Mouse (Mus musculus): ENCODE measurements around the gene Fkbpl. TPM values are rescaled to one million over a fixed set of nuclear protein-coding genes. Genes with fewer than 3 reads are reported as not detected.

The Fkbpl gene
- polyA plus RNA-seq (2014; fragmentation: Illumina TruSeq; extraction: RNeasy Lipid Tissue Mini Kit (QIAGEN cat#74804); ENCODE audit: low read depth, low replicate concordance): 119 TPM

GRCm38 (mm10) chr17:34644608-34645007 is at the start of gene Fkbpl:
Fkbpl (plus strand) TSS chr17:34644764.

GRCm38 (mm10) chr17:34597566-34598095 is 46.9 kb upstream of the Fkbpl start, which contains the start of gene Ager:
Ager (plus strand) TSS chr17:34597862.

DNA sequence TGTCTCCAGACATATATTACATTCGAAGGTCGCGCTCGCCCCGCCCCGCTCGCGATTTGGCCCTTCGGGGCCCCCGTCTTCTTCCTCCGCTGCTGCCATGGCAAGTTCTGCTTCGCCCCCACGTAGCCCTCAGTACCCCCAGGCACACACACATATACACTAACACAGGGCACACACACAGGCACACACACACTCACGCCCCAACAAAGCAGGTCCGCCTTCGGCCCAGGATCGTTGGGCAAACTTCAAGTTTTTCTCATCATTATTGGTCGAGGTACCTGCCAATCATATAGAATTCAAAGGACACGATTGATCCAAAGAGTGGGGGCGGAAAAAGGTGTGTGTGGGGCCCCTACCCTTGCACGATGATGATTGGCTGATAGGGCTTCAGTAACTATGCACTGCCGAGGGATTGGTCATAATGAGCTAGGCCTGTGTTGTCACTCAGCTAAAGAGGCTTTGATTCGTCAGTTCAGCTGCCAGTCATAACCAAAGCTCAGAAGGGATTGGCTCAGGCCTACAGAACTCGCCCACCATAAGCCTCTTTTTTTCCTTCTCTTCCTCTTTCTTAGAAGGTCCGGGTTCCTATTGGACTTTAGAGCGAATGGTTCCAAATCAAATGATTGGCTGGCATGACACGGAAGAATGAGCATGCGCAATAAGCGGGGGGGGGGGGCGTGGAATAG is 41.0 kb upstream of the Fkbpl start, which contains the start of gene Rnf5:
Gene Rnf5 (minus strand): TSS at position 316 of the 686 bp plus-strand sequence.

GRCm38 (mm10) chr17:34604061-34604508 is 40.5 kb upstream of the Fkbpl start, which contains the start of gene Agpat1:
Agpat1 (plus strand) TSS chr17:34604262.

DNA sequence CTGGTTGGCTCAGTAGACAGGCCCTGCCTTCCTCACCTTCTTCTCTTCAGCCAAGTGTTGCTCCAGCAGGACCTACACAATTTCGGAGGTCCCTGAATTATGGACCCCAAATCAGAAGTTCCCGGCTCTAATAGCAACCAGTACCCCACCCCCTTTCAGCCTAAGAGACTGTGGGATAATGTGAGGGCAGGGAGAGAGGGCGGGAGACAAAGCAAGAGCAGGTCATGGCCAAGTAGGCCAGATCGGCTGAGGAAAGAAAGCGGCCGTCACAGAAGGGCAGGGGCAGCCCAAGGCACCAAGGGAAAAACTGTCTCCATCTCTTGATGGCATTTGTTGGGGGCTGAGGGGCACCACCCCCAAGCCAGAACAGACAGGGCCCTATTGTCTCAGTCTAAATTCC is 28.7 kb upstream of the Fkbpl start, which contains the start of gene Egfl8:
Gene Egfl8 (minus strand): TSS at position 101 of the 400 bp plus-strand sequence.

GRCm38 (mm10) chr17:34627943-34628643 is 16.5 kb upstream of the Fkbpl start, which contains the start of gene Ppt2:
Ppt2 (minus strand) TSS chr17:34628510.

GRCm38 (mm10) chr17:34629221-34629751 is 15.3 kb upstream of the Fkbpl start, which contains the start of gene Prrt1:
Prrt1 (plus strand) TSS chr17:34629533.

DNA sequence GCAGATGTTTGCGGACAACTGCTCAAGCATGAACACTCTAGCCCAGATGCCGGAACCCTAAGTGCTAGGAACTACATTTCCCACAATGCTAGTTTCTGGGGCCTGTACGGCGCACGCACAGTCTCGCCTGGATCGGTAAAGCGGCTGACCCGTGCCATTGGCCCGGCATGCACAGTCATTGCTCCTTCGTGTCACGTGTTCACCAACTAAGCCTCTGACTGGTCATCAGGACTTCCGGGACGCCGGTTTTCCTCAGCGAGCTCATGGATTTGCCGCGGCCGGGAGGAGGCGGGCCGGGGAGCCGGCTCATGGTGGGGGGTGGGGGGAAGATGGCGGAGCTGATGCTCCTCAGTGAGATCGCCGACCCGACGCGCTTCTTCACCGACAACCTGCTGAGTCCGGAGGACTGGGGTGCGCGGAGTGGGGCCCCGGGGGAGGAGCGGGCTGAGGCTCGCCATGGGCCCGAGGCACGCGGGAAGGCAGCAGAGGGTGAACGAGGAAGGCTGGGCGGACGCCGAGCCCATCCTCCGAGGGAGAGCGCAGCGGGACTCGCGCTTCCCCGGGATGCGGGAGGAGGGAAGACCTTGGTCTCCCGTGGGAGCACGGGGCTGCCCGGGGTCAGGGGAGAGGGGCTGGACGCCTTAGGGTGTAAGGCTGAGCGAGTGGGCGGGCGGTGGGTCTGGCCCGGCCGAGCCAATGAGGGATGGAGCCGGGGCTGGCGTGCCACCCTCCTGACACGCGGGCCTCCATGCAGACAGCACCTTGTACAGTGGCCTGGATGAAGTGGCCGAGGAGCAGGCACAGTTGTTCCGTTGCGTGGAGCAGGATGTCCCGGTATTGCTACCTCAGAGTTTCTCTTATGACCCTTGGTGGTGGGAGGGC is 2.6 kb downstream of the Fkbpl start, which contains the start of gene Atf6b:
Gene Atf6b (plus strand): TSS at position 241 of the 882 bp plus-strand sequence.

GRCm38 (mm10) chr17:34670235-34670634 is 25.7 kb downstream of the Fkbpl start, which contains the start of gene Tnxb:
Tnxb (plus strand) TSS chr17:34670535.

Other genes with a start within 250 kb of the Fkbpl start
- 1,880 TPM for gene BC051142, start 245.9 kb upstream of the Fkbpl start, polyA plus RNA-seq (2014; fragmentation: Illumina TruSeq; extraction: RNeasy Lipid Tissue Mini Kit (QIAGEN cat#74804); ENCODE audit: low read depth, low replicate concordance)
- not detected for gene Btnl4, start 167.4 kb upstream of the Fkbpl start, polyA plus RNA-seq (2014; fragmentation: Illumina TruSeq; extraction: RNeasy Lipid Tissue Mini Kit (QIAGEN cat#74804); ENCODE audit: low read depth, low replicate concordance)
- gene Btnl6, start 127.4 kb upstream of the Fkbpl start, polyA plus RNA-seq (2014; fragmentation: Illumina TruSeq; extraction: RNeasy Lipid Tissue Mini Kit (QIAGEN cat#74804); ENCODE audit: low read depth, low replicate concordance): not detected
- gene Notch4, start 80.5 kb upstream of the Fkbpl start, polyA plus RNA-seq (2014; fragmentation: Illumina TruSeq; extraction: RNeasy Lipid Tissue Mini Kit (QIAGEN cat#74804); ENCODE audit: low read depth, low replicate concordance): 1.1 TPM
- gene Gpsm3, start 55.0 kb upstream of the Fkbpl start, polyA plus RNA-seq (2014; fragmentation: Illumina TruSeq; extraction: RNeasy Lipid Tissue Mini Kit (QIAGEN cat#74804); ENCODE audit: low read depth, low replicate concordance): not detected
- gene Pbx2, start 53.5 kb upstream of the Fkbpl start, polyA plus RNA-seq (2014; fragmentation: Illumina TruSeq; extraction: RNeasy Lipid Tissue Mini Kit (QIAGEN cat#74804); ENCODE audit: low read depth, low replicate concordance): 3.5 TPM
- not detected for gene Ager, start 46.9 kb upstream of the Fkbpl start, polyA plus RNA-seq (2014; fragmentation: Illumina TruSeq; extraction: RNeasy Lipid Tissue Mini Kit (QIAGEN cat#74804); ENCODE audit: low read depth, low replicate concordance)
- gene Rnf5, start 41.1 kb upstream of the Fkbpl start, polyA plus RNA-seq (2014; fragmentation: Illumina TruSeq; extraction: RNeasy Lipid Tissue Mini Kit (QIAGEN cat#74804); ENCODE audit: low read depth, low replicate concordance): 7.4 TPM
- gene Agpat1, start 40.5 kb upstream of the Fkbpl start, polyA plus RNA-seq (2014; fragmentation: Illumina TruSeq; extraction: RNeasy Lipid Tissue Mini Kit (QIAGEN cat#74804); ENCODE audit: low read depth, low replicate concordance): 14.5 TPM
- gene Egfl8, start 28.8 kb upstream of the Fkbpl start, polyA plus RNA-seq (2014; fragmentation: Illumina TruSeq; extraction: RNeasy Lipid Tissue Mini Kit (QIAGEN cat#74804); ENCODE audit: low read depth, low replicate concordance): not detected
- 2.6 TPM for gene Ppt2, start 16.3 kb upstream of the Fkbpl start, polyA plus RNA-seq (2014; fragmentation: Illumina TruSeq; extraction: RNeasy Lipid Tissue Mini Kit (QIAGEN cat#74804); ENCODE audit: low read depth, low replicate concordance)
- gene Prrt1, start 15.2 kb upstream of the Fkbpl start, polyA plus RNA-seq (2014; fragmentation: Illumina TruSeq; extraction: RNeasy Lipid Tissue Mini Kit (QIAGEN cat#74804); ENCODE audit: low read depth, low replicate concordance): 0.24 TPM
- gene Atf6b, start 2.4 kb downstream of the Fkbpl start, polyA plus RNA-seq (2014; fragmentation: Illumina TruSeq; extraction: RNeasy Lipid Tissue Mini Kit (QIAGEN cat#74804); ENCODE audit: low read depth, low replicate concordance): 1.6 TPM
- not detected for gene Tnxb, start 25.8 kb downstream of the Fkbpl start, polyA plus RNA-seq (2014; fragmentation: Illumina TruSeq; extraction: RNeasy Lipid Tissue Mini Kit (QIAGEN cat#74804); ENCODE audit: low read depth, low replicate concordance)
- gene C4b, start 99.1 kb downstream of the Fkbpl start, polyA plus RNA-seq (2014; fragmentation: Illumina TruSeq; extraction: RNeasy Lipid Tissue Mini Kit (QIAGEN cat#74804); ENCODE audit: low read depth, low replicate concordance): 1.2 TPM
- not detected for gene Cyp21a1, start 159.8 kb downstream of the Fkbpl start, polyA plus RNA-seq (2014; fragmentation: Illumina TruSeq; extraction: RNeasy Lipid Tissue Mini Kit (QIAGEN cat#74804); ENCODE audit: low read depth, low replicate concordance)
- gene Stk19, start 192.2 kb downstream of the Fkbpl start, polyA plus RNA-seq (2014; fragmentation: Illumina TruSeq; extraction: RNeasy Lipid Tissue Mini Kit (QIAGEN cat#74804); ENCODE audit: low read depth, low replicate concordance): 8.2 TPM
- gene Dxo, start 192.3 kb downstream of the Fkbpl start, polyA plus RNA-seq (2014; fragmentation: Illumina TruSeq; extraction: RNeasy Lipid Tissue Mini Kit (QIAGEN cat#74804); ENCODE audit: low read depth, low replicate concordance): 5.8 TPM
- 7.9 TPM for gene Skiv2l, start 205.4 kb downstream of the Fkbpl start, polyA plus RNA-seq (2014; fragmentation: Illumina TruSeq; extraction: RNeasy Lipid Tissue Mini Kit (QIAGEN cat#74804); ENCODE audit: low read depth, low replicate concordance)
- gene Nelfe, start 205.6 kb downstream of the Fkbpl start, polyA plus RNA-seq (2014; fragmentation: Illumina TruSeq; extraction: RNeasy Lipid Tissue Mini Kit (QIAGEN cat#74804); ENCODE audit: low read depth, low replicate concordance): 10.0 TPM
- gene Cfb, start 217.8 kb downstream of the Fkbpl start, polyA plus RNA-seq (2014; fragmentation: Illumina TruSeq; extraction: RNeasy Lipid Tissue Mini Kit (QIAGEN cat#74804); ENCODE audit: low read depth, low replicate concordance): 0.43 TPM
- 0.18 TPM for gene Zbtb12, start 234.7 kb downstream of the Fkbpl start, polyA plus RNA-seq (2014; fragmentation: Illumina TruSeq; extraction: RNeasy Lipid Tissue Mini Kit (QIAGEN cat#74804); ENCODE audit: low read depth, low replicate concordance)
- 0.08 TPM for gene Gm20547, start 237.3 kb downstream of the Fkbpl start, polyA plus RNA-seq (2014; fragmentation: Illumina TruSeq; extraction: RNeasy Lipid Tissue Mini Kit (QIAGEN cat#74804); ENCODE audit: low read depth, low replicate concordance)

Measured in testis, adult 10 weeks (tissue).